Mouse (Mus musculus) MEL (cell line): Measurements from ENCODE around the gene Bzw2.

ENCODE experiments used
- CTCF ChIP-seq, 3 experiments: IDR thresholded peaks in 2 of 3; conservative IDR thresholded peaks in 1 of 3; 2 replicates each; pipeline ENCODE4 v1.5.1; 2011 to 2012; ENCODE audit warnings: low read length in 3 of 3, low read depth in 2 of 3, mild to moderate bottlenecking in 2 of 3, improper control_type of control experiment in 1 of 3, inconsistent platforms in 1 of 3, mixed read lengths in 1 of 3, moderate library complexity in 1 of 3; ENCODE audit not compliant: control insufficient read depth in 1 of 3, insufficient read depth in 1 of 3, poor library complexity in 1 of 3, severe bottlenecking in 1 of 3
- ELF1 ChIP-seq: IDR thresholded peaks from 2 replicates; pipeline ENCODE4 v1.6.1; 2014; ENCODE audit warnings: low read depth, mild to moderate bottlenecking, inconsistent platforms, low read length, improper control_type of control experiment, moderate library complexity
- EP300 ChIP-seq, 2 experiments: IDR thresholded peaks; 2 replicates each; pipeline ENCODE4 v1.6.1; 2011; ENCODE audit warnings: improper control_type of control experiment in 2 of 2, low read length in 2 of 2, low read depth in 1 of 2, mild to moderate bottlenecking in 1 of 2
- GATA1 ChIP-seq: IDR thresholded peaks from 2 replicates; pipeline ENCODE4 v1.6.1; 2011; ENCODE audit warnings: low read depth, low read length, improper control_type of control experiment
- MXI1 ChIP-seq: IDR thresholded peaks from 2 replicates; pipeline ENCODE4 v1.6.1; 2011; ENCODE audit warnings: mild to moderate bottlenecking, low read depth, low read length, improper control_type of control experiment
- POLR2A ChIP-seq, 2 experiments: IDR thresholded peaks; 2 replicates each; pipeline ENCODE4 v1.6.1; 2011 to 2012; ENCODE audit warnings: low read length in 2 of 2, mild to moderate bottlenecking in 2 of 2, control low read depth in 1 of 2, improper control_type of control experiment in 1 of 2, low read depth in 1 of 2, moderate library complexity in 1 of 2; ENCODE audit not compliant: control insufficient read depth in 1 of 2, insufficient read depth in 1 of 2, poor library complexity in 1 of 2
- RCOR1 ChIP-seq: IDR thresholded peaks from 2 replicates; pipeline ENCODE4 v1.6.1; 2012; ENCODE audit warnings: low read depth, mild to moderate bottlenecking, inconsistent platforms, low read length, improper control_type of control experiment

DNA sequence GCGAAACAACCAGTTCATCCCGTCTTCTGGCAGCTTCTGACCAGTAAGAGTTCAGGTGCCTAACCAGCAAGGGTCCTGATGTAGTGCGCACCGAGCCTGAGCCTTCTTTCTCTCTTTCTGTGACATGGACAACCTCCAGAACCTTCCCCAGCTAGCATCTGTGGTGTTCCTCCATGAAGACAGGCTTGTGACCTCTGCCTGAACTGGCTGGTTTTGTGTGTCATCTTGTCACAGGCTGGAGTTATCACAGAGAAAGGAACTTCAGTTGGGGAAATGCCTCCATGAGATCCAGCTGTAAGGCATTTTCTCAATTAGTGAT lies 54.3 kb downstream of the Bzw2 start:
- no peak for TF ChIP-seq CTCF (IDR thresholded peaks at IDR 0.05 in 2 of 3, conservative IDR thresholded peaks at IDR 0.05 in 1 of 3; ENCODE audit: control insufficient read depth in 1 of 3, insufficient read depth in 1 of 3, low read depth in 2 of 3, low read length in 3 of 3, poor library complexity in 1 of 3, severe bottlenecking in 1 of 3)
- TF ChIP-seq GATA1, result no peak
- TF ChIP-seq ELF1, result no peak
- TF ChIP-seq RCOR1, result no peak
- no peak for TF ChIP-seq POLR2A (IDR thresholded peaks at IDR 0.05; ENCODE audit: control insufficient read depth in 1 of 2, insufficient read depth in 1 of 2, low read depth in 1 of 2, low read length in 2 of 2, poor library complexity in 1 of 2)
- TF ChIP-seq EP300 (IDR thresholded peaks at IDR 0.05; ENCODE audit: low read depth in 1 of 2, low read length in 2 of 2), result no peak
- TF ChIP-seq MXI1, result no peak
